Mouse (Mus musculus) right cerebral cortex, postnatal 10 days (tissue): ENCODE measurements around the gene Uts2r.

Experiments
- DNase-seq, 2 experiments: peaks; one replicate each; pipeline ENCODE4 v3.0.0; 2021; ENCODE audit warnings: low spot score in 2 of 2

The Uts2r gene

DNA sequence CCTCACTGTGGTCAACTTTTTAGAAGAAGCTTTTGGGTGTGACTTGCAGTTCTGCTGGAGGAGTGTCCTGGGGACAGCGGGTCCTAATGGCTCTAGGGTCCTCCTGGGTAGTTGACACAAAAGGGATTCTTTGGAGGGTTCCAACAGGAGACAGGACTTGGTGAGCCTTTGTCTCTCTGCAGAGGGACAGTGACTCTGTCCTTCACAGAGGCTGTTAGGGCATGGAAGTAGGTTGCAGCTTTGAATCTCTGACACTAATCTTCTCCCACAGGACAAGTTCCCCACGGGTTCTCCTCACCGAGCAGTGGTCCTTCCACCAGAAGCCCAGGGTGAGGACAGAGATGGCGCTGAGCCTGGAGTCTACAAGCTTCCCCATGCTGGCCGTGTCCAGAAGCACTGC is at the start of gene Uts2r:
Gene Uts2r (plus strand): TSS at position 301 of the 400 bp plus-strand sequence.
- DNase-seq = no peak

DNA sequence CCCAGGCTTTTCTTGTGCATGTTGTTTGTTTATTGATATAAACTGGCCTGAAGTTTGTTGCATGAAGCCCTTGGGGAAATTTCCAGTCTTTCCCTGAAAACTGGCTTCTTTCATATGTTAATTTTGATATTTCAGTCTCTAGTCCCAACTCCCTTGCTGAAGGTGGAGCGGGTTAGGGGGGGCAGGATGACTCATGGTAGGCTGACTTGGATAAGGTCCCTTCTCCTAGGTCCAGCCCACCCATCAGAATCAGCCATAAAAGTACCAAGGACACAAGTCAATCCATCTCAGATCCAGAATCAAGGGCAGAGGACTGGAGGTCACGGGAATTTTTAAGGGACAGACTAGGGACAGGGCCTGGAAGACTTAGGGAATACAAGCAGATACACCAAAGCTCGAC is 49.0 kb upstream of the Uts2r start:
- DNase-seq = no peak

DNA sequence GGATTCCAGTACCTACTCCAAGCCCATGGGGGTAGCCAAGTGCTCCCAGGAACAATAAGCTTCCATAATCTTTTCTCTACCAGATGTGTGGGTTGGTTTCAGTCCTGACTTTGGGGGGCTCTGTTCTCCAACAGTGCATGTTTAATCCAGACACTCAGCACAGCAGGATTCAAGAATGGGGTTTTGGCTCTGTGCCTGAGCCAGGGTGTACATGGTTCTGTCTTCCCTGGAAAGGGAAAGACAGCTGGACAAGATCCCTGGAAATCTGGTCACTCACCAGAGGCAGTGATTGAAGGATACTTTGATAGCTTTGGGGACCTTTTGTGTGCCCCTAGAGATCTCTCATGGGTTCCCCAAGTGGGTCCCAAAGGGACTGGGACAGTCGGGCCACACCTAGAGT is 48.5 kb upstream of the Uts2r start:
- DNase-seq = no peak

DNA sequence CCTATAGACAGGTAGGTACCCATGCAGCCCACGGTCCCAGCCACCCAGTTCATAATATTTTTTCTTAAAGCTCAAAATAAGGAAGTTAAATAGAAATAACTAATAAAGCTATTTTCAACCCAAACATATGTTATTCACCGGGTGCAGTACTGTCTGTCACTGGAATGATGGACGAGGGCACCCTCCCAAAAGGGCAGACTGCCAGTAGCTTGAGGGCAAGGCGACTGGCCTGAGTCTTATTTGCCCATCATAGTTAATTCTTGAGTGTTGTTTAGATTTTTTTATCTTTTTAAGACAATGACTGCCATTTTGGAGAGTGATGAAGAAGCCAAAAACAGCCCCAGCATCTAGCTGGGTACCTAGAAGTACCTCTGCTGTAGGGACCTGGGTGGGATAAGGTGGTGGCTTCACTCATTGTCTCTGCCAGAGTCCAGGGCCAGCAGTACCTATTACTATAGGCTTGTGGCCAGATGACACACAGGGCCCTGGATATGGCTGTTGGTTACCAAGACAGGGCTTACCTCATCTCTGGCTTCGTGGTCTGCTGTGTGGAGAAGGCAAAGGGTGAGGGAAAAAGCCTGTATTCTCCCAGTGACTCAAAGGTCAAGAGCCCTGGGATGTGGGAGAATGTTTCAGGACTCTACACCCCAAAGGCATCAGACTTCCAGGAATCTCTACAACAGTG is 47.8 kb upstream of the Uts2r start:
- peak in 1 of 2 experiments; percentile 45 for DNase-seq

DNA sequence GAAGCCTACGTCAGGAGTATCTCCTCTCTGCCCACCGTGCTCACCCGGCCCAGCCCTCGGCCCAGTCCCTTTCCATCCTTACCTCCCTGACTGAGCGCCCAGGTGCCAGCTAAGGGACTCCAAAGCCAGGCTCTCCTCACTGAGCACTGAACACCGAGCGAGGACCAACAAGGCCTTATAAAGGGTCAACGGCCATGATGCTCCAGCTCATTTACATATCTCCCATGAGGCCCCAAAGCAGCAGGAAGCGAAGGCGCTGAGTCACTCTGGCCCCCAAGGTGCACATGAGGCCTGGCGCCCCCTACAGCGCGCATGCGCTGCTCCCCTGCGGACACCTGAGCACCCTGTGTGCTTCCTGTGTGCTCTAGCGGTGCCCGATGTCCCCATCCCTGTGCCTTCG is 42.0 kb upstream of the Uts2r start:
- DNase-seq = no peak

DNA sequence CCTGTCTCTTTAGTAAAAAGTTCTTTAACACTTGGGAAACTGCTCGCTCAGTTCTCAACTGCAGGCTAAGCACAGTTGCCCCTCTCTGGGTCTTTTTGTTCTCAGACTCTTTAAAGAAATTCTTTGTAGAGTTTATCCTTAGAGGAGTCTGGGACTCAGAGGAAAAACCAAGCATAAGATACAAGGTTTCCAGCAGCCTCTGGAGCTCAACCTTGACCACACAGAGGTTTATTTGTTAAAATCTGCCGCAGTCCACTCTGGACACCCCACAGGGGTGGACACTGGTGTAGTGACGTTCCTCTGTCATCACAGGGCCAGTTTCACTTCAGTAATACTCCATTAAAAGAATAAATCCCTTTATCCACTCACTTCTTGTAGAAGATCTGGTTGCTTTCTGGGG is 41.5 kb upstream of the Uts2r start, which contains the start of gene Tex19.2:
Gene Tex19.2 (minus strand): TSS at position 101 of the 400 bp plus-strand sequence.
- no peak for DNase-seq

DNA sequence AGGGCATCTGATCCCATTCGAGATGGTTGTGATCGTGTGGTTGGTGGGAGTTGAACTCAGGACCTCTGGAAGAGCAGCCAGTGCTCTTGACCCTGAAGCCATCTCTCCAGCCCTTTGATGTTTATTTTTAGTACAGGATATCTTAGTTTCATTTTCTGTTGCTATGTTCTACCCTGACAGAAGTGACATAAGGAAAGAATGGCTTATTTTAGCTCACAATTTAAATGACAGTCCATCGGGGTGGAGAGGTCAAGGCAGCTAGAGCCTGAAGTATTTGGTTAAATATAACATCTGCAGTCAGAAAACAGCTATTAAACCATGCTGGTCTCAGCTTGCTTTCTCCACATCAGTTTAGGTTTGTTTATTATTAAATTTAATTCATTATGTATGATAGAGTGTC is 38.9 kb upstream of the Uts2r start:
- DNase-seq = no peak

DNA sequence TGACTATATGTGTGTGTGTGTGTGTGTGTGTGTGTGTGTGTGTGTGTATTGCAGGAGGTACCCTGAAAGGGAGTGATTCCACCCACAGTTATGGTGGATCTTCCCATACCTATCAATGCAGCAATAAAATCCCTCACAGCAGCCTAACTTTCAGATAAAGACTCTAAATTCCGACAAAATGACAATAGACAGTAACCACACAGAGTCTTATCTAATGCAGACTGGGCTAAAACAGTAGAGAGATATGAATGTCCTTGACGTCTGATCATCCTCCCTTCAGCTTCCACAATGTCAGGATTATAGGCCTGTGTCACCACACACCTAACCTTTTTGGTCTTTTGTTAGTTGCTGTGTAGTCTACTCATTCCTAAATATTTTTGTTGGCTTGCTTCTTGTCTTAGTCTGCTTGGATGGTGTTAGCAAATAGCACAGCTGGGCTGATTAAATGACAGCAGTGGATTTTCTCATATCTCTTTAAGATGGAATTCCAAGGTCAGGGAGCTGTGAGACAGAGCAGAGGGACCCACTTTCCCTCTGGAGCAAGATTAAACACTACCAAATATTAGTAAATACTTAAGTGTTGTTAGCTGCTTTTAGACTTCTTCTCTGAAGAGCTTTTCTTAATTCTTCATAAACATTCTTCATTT is 37.9 kb upstream of the Uts2r start:
- DNase-seq = no peak

DNA sequence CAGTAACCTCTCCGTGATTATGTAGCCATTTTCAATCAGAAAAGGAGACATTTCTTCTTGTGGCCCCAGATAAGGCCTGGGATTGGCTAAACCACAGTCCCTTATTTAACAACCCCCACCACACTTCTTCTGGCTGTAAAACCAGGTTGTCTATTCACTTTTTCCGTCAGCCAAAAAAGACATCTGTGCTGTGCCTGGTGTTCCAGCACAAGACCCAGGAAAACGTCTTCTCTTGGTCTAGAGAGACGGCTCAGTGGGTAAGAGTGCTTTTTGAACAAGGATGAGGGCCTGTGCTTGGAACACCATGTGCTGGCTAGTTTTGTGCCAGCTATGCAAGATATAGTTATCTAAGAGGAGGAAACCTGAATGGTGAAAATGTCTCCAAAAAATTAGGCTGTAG is 36.6 kb upstream of the Uts2r start:
- no peak for DNase-seq

DNA sequence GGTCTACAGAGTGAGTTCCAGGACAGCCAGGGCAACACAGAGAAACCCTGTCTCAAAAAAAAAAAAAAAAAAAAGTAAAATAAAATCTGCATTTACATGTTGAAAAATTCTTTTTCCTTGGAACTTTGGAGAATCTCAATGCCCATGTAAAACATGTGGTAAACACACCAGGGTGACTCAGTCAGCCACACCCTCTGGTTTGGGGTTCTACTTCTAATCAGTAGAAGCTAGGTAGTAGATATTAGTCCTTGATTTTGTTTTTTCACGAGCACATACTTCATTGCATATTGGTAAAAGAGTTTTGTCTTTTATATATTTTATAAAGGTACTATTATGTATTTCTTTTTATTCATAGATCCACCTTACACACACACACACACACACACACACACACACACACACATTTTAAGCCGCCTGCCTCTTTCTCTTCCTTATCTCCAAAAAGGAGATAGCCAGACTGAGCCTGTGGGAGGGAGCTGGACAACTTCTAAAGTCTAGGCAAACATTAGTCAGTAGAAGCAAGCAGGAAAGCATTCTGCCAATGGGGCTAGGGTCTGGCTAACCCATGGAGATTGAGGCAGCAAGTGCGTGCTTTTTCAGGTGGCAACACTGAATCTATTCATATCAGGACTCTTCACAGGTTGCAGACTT is 34.4 kb upstream of the Uts2r start:
- no peak for DNase-seq

DNA sequence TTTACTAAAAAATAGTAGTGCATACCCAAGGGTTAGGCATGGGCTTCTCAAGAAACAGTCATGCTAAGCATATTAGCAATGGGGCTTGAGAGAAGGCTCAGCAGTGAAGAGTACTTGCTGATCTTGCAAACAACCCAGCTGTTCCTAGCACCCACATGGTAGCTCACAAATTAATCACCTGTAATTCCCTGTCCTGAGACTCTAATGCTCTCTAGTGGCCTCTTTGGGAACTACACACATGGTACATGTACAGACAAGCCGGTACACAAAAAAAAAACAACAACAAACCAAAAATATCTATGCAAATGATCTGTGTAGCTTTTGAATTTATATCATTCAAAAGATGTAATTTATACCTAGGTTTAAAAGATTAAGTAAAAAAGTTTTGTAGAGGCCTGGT is 33.7 kb upstream of the Uts2r start:
- DNase-seq = no peak

DNA sequence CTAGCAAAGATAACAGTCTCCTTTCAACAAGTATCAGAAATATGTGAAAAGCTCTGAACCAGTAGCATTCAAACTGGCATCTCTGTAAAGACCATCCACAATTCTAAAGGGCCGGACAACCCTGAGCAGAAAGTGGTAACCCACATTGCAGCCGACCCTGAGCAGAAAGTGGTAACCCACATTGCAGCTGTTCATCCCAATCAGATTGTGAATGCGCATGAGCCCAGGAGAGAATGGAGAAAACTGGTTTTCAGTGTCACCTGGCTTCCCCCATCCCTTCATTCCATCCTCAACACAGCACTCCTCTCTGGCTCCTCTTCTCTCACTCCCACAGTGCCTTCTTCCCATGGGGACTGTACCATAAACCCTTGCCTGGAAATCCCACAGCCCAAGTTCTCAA is 32.6 kb upstream of the Uts2r start:
- DNase-seq = no peak

DNA sequence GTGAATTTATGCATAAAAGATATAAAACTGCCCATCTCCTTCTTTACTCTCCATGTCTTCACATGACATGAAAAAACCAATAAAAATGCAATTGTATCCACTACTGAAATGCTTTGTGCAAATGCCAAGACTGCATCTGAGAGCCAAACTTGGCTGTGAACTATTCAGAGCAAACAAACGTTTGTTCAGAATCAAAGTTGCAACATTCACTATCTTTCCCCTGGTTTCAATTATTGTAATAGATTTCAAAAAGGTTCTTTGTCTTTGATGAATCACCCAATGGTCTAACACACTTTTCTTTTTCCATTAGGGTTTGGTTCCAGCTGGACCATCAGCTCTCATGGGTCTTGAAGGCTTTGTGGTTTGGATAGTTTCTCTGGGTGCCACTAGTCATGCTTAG is 30.5 kb upstream of the Uts2r start:
- DNase-seq = no peak

DNA sequence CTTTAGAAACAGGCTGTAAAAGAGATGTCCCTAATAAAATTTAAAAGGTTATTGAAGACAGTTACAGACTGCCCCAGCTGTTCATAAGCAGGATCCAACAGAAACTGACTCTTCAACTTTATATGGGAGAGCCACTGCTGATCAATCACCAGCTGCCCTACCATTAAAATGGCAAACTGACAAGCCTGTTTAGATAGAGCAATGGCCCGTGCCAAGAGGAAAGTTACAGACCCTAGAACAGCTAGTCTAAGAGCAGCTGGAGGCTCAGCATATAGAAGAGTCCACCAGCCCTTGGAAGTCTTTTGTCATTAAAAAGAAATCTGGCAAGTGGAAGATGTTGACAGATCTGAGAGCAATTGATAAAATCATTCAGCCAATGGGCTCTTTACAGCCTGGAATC is 25.5 kb upstream of the Uts2r start:
- no peak for DNase-seq

DNA sequence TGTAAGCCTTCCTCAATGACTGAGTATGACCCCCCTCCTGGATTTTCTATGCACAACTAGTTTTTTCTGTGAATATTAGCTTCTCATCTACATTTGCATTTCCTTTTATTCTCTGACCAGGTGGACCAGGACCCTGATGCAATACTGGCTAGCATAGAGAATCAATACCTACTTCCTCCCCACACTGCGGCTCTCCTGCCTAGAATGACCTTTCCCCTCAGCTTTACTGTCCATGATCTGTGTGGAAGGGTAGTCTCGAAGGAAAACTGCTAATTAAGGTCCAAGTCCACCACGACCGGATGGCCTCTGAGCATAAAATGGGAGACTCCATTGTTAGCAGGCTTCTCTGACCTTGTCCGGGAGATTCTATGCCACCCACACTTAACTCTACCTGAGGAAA is 22.4 kb upstream of the Uts2r start:
- no peak for DNase-seq

DNA sequence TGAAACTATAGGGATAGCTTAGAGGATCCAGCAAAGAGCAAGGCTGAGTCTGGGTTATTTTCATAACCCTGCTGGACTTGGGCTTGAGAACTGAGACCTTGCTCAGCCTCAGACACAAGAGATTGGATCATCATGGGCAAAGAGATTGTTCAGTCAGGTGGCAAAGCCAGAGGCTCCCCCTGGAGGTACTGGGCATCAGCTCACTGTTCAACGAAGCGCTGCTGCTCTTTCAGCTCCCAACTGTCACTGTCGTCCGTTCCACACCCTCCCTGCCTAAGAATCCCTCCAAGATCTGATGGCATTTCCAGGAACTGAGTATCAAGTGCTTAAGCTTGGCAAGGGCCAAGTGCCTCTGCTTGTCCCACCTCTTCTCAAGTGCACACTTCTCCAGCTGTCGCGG is 21.3 kb upstream of the Uts2r start:
- no peak for DNase-seq

DNA sequence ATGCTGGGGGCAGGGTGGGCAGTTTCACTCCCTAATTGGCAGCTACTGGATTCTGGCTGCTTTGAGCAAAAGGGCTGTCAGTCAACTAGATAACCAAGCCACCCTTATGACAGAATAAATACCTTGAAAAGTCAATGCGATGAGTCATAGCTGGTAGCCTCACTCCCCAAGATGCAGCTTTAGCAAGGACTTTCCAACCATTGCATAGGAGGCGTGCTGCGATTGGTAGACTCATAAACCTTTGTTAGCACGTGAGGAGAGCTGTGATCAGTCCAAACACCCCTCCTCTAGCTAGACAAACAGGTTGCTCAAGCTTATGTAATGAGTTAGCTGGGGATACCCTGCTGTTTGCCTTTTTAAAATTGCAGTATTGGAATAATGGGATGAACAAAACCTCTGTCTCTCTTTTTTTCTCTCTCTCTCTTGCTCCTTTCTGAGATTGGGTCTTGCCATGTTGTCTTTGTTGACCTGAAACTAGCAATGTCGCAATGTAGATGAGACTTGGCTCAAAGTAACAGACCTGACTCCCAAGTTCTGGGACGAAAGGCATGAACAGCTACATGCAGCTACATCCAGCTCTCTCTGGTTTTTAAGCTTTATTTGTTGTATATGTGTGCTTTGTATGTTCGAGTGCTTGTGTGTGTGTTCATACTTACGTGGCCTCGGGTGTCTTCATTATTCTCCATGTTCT is 16.6 kb upstream of the Uts2r start:
- DNase-seq = no peak

DNA sequence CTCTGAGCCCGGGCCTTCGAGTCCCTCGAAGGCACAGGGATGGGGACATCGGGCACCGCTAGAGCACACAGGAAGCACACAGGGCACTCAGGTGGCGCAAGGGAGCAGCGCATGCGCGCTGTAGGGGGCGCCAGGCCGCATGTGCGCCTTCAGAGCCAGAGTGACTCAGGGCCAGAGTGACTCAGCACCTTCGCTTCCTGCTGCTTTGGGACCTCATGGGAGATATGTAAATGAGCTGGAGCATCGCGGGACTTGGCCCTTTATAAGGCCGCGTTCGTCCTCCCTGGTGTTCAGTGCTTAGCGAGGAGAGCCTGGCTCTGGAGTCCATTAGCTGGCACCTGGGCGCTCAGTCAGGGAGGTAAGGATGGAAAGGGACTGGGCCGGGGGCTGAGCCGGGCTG is 14.2 kb upstream of the Uts2r start, which contains the start of gene Tex19.1:
Gene Tex19.1 (plus strand): TSS at position 279 of the 400 bp plus-strand sequence.
- DNase-seq = no peak

DNA sequence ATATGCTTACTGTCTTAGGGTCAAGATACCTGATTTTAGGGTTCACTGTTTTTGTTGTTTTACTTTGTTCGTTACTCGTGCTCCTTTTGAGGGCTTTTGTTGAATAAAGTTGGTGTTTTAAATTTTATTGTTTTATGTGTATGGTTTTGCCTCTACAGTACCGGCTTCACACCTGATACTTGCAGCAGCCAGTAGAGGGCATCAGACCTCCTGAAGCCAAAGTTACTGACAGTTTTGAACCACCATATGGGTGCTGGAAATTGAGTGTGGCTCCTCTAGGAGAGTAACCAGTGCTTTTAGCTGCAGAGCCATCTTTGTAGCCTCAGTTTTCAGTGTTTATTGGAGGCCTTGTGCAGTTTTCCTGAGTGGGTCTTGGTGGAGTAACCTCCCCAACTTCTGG is 11.9 kb upstream of the Uts2r start:
- no peak for DNase-seq

DNA sequence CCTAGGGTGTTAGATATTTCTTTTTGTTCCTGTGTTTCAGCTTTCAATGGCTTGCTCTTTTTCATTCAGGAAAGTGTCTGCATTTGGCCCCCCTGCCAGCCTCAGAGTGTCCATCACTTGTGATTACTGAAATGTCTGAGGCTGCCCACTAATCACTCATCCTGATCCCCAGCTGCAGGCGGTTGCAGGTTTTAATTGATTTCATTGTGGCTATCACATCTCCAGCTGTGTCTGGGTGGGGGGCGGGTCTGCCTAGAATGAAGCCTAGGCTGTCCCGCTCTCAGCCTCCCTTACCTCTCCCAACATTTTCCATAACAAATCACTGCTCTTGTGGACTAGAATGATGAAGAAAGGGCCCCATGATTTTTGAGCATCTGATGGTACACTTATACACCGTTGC is 5.9 kb upstream of the Uts2r start:
- no peak for DNase-seq

DNA sequence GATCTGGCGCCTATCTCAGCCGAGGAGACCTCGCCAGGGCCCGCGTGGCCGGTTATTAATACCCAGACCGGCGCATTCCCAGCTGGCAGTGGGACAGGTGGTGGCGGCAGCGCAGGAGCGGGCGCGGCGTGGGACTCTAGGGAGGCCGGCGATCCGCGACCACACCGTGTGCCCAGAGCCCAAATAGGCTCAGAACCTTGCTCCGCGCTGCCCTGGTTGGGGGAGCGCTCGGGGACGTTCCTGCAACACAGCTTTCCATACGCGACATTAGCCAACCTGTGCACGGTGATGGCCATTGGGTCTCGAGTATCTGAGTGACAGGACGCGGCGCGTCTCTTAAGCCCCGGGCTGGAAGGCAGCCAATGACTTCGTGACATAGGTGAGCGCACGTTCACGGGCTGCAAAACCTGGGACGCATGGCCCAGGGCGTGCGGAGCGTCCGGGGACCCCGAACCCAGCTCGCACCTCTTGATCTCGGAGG is 3.6 kb upstream of the Uts2r start:
- peak; percentile 33 to 40 for DNase-seq

DNA sequence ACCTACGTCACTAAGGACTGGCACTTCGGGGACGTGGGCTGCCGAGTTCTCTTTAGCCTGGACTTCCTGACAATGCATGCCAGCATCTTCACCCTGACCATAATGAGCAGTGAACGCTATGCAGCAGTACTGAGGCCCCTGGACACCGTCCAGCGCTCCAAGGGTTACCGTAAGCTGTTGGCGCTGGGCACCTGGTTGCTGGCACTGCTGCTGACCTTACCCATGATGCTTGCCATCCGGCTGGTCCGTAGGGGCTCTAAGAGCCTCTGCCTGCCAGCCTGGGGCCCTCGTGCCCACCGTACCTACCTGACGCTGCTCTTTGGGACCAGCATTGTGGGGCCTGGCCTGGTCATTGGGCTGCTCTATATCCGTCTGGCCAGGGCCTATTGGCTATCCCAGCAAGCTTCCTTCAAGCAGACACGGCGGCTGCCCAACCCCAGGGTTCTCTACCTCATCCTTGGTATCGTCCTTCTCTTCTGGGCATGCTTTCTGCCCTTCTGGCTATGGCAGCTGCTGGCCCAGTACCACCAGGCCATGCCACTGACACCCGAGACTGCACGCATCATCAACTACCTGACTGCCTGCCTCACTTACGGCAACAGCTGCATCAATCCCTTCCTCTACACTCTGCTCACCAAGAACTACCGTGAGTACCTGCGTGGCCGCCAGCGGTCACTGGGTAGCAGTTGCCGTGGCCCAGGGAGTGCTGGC is 720 bp downstream of the Uts2r start:
- DNase-seq = no peak
